Mouse (Mus musculus) kidney, embryonic 14.5 days (tissue): ENCODE data around the gene Hist1h2bg. TPM values are rescaled to one million over a fixed set of nuclear protein-coding genes. Genes with fewer than 3 reads are reported as not detected.
"Not testable (repeated sequence)": the region's sequence is repeated elsewhere in the genome, so short reads cannot be mapped to it uniquely, and the experiment has no call there.

Experiments
- ATAC-seq: fragments of 200-750 bp; cut with Nextera tagmentation; 2 replicates; pipeline ENCODE4 v1.8.0; 2017; ENCODE audit warnings: moderate number of reproducible peaks, mild to moderate bottlenecking, moderate TSS enrichment, moderate library complexity; ENCODE audit not compliant: low FRiP score, low TSS enrichment
- H3K27ac ChIP-seq: fragments of 300-500 bp; sonication (generic); 2 replicates; pipeline ENCODE4 v1.5.1; 2014; ENCODE audit warnings: low read depth, mild to moderate bottlenecking, low read length, moderate library complexity, mixed read lengths
- H3K27me3 ChIP-seq: fragments of 300-500 bp; sonication (generic); 2 replicates; pipeline ENCODE4 v1.6.1; 2014; ENCODE audit warnings: mild to moderate bottlenecking, low read length; ENCODE audit not compliant: control insufficient read depth, insufficient read depth
- H3K36me3 ChIP-seq: fragments of 300-500 bp; sonication (generic); 2 replicates; pipeline ENCODE4 v1.6.1; 2014; ENCODE audit warnings: low read length, mixed read lengths; ENCODE audit not compliant: control insufficient read depth, insufficient read depth
- H3K4me1 ChIP-seq: fragments of 300-500 bp; sonication (generic); 2 replicates; pipeline ENCODE4 v1.6.1; 2014; ENCODE audit warnings: low read length, mixed read lengths; ENCODE audit not compliant: control insufficient read depth, insufficient read depth
- H3K4me2 ChIP-seq: fragments of 300-500 bp; sonication (generic); replicated peaks from 2 replicates; pipeline ENCODE4 v1.6.1; 2014; ENCODE audit warnings: low read depth, mild to moderate bottlenecking, low read length
- H3K4me3 ChIP-seq: fragments of 300-500 bp; sonication (generic); 2 replicates; pipeline ENCODE4 v1.5.1; 2014; ENCODE audit warnings: mild to moderate bottlenecking, low read length
- H3K9ac ChIP-seq: fragments of 300-500 bp; sonication (generic); 2 replicates; pipeline ENCODE4 v1.6.1; 2014; ENCODE audit warnings: low read depth, mild to moderate bottlenecking, low read length, moderate library complexity
- H3K9me3 ChIP-seq: fragments of 300-500 bp; sonication (generic); 2 replicates; pipeline ENCODE4 v1.6.1; 2016; ENCODE audit warnings: low read length; ENCODE audit not compliant: control insufficient read depth
- WGBS: fragments of 180-500 bp; shearing (Covaris S2); extraction: QIAGEN DNeasy Blood & Tissue Kit; methylation state at CpG from one replicate; pipeline ENCODE4 v1.1.7; 2014; 5-methylcytosine and 5-hydroxymethylcytosine counted together
- polyA plus RNA-seq: library from polyadenylated mRNA; unstranded; fragments of >200 nt; fragmentation: Nextera tagmentation; extraction: Ambion mirVana; gene quantifications from 2 replicates; pipeline ENCODE4 v1.2.1, GENCODE M21; 2014

Hist1h2bg gene
- polyA plus RNA-seq, 1 experiment from 2014 or later, result 7.9 TPM

DNA sequence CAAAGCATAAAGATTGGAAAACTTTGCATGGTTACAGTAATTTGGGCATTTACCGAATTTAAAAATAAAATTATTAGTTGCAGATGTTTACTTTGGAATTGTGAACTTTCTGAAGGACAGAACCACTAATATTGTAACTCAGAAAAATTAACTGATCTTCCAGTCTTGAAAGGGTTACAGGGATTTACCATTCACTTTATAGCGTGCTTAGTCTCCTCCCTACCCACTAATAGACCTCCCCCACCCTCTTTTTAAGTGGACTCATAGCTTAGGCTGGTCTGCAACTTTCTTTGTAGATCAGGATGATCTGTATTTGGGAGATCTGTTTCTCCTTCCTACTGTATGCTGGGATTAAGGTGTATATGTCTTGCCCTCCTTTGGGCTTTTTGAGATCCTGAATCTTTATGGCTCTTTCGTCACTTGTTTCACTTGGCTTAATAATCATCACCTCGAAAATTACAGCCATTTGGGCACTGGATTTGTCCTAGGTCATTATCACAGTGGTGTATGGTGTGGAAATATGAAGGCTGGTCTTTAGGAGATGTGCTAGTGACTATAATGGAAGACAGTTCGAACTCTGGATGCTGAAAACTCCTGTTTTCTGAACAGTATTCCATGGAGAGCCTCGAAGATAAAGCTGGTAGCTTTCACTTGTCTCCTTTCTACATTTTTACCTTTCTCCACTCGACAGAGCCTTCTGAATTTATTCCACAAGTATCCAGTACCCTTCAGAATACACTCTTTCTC lies 34.9 kb upstream of the Hist1h2bg start:
- H3K4me1 ChIP-seq, result peaks cover 16% of the 10 kb centered on the region
- no peaks in the 10 kb centered on the region for H3K36me3 ChIP-seq
- H3K9ac ChIP-seq, result peak overlapping the region; percentile 89
- 17% methylated on average over 7 of the region's 7 CpGs for WGBS
- H3K4me2 ChIP-seq, result peak overlapping the region; percentile 69
- H3K4me3 ChIP-seq, result peak overlapping the region; percentile 62
- no peak for ATAC-seq
- no peaks in the 10 kb centered on the region for H3K27me3 ChIP-seq
- H3K9me3 ChIP-seq, result no peaks in the 10 kb centered on the region
- peak overlapping the region; percentile 99 for H3K27ac ChIP-seq

DNA sequence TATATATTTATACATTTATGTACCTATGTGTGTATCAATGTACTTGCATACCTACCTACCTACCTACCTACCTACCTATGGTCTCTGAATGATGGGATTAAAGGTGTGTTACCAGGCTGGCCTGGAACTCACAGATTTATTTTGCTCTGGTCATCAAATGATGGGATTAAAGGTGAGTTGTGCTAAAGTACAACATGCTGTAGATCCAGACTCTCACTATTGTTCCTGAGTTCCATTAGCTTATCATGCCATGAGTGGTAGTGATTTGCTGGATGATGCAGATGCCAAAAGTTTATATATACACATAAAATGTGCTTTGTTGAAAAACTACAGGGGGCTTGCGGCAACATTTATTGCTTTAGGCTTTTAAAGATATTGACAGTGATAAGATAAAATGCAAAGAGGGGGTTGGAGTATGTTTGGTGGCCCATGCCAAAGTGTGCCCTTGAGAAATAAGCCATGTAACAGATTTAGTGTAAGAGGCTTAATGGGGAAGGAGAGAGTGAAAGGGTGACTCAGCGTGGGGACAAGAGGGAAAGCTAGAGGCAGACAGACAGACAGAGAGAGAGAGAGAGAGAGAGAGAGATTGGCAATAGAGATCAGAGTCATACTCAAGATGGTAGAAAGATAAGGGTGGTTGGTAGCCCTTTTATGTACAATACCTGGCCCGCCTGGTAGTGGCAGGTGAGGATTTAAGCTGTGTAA lies 34.0 kb upstream of the Hist1h2bg start:
- Histone ChIP-seq H3K9me3 (no peaks in the 10 kb centered on the region), H3K4me3 (peak overlapping the region; percentile 62), H3K4me2 (peak overlapping the region; percentile 69), H3K9ac (peak overlapping the region; percentile 89; the same call in 1 of the 2 replicates), H3K36me3 (no peaks in the 10 kb centered on the region), H3K27ac (no peak overlapping the region), H3K4me1 (peaks cover 16% of the 10 kb centered on the region), H3K27me3 (no peaks in the 10 kb centered on the region)
- WGBS, result 68% methylated on average over 3 of the region's 3 CpGs
- ATAC-seq, result no peak

DNA sequence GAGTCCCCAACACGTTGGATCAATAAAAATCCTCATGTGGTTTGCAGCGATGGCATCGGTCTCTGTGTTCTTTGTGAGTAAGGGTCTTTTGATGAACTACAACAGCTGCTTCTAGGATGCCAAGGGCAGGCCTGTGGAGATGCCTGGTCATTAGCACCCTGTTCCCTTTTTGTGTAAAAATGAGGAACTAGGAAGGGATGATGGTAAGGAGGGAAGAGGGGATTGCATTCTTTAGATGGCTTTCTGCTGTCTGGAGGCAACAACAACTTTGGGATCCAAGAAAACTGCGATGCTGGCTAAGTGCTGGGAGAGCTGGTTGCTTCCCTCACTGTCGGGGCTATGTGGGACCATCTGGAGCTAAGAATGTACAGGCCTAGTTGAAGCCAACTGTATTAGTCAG lies 32.9 kb upstream of the Hist1h2bg start:
- Histone ChIP-seq H3K36me3 (no peaks in the 10 kb centered on the region), H3K27me3 (no peaks in the 10 kb centered on the region), H3K4me2 (no peak overlapping the region), H3K9me3 (no peaks in the 10 kb centered on the region), H3K4me1 (peaks cover 10% of the 10 kb centered on the region), H3K4me3 (no peak overlapping the region), H3K27ac (no peak overlapping the region), H3K9ac (no peak overlapping the region)
- no peak for ATAC-seq
- WGBS, result 72% methylated on average over 5 of the region's 5 CpGs

DNA sequence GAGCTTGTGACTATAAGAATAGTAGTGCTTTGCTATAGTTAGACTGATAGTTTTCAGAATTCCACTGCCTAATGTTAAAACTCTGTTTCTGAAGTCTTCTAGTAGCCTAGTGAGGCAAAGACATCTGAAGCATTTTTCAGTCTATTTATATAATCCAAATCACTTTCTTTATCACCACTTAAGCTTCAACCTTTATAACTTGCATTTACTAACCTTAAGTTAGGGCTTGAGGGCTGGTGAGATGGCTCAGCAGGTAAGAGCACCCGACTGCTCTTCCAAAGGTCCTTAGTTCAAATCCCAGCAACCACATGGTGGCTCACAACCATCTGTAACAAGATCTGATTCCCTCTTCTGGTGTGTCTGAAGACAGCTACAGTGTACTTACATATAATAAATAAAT lies 31.4 kb upstream of the Hist1h2bg start:
- not testable (repeated sequence) for ATAC-seq, H3K4me3 ChIP-seq, H3K9ac ChIP-seq, H3K4me2 ChIP-seq, H3K36me3 ChIP-seq, H3K27ac ChIP-seq, H3K4me1 ChIP-seq, H3K9me3 ChIP-seq, H3K27me3 ChIP-seq
- 68% methylated on average over 1 of the region's 1 CpGs for WGBS

DNA sequence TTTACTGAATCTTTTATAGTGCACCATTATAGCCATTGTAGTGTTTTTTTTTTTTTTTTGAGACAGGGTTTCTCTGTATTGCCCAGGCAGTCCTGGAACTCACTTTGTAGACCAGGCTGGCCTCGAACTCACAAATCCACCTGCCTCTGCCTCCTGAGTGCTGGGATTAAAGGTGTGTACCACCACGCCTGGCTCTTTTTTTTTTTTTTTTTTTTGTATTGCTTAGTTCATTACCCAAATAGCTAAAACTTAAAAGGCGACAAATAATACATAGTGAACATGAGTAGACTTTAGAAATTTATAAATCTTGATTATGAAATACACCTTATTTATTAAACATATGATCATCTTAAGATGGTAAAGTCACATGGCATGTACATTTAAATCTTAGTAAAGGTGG lies 29.7 kb upstream of the Hist1h2bg start:
- no peak overlapping the region for H3K4me3 ChIP-seq
- no peak overlapping the region for H3K27ac ChIP-seq
- peaks cover 5% of the 10 kb centered on the region for H3K4me1 ChIP-seq
- H3K27me3 ChIP-seq, result no peaks in the 10 kb centered on the region
- no peaks in the 10 kb centered on the region for H3K9me3 ChIP-seq
- H3K4me2 ChIP-seq, result no peak overlapping the region
- no peaks in the 10 kb centered on the region for H3K36me3 ChIP-seq
- WGBS, result 90% methylated on average over 3 of the region's 3 CpGs
- no peak overlapping the region for H3K9ac ChIP-seq
- ATAC-seq, result no peak

DNA sequence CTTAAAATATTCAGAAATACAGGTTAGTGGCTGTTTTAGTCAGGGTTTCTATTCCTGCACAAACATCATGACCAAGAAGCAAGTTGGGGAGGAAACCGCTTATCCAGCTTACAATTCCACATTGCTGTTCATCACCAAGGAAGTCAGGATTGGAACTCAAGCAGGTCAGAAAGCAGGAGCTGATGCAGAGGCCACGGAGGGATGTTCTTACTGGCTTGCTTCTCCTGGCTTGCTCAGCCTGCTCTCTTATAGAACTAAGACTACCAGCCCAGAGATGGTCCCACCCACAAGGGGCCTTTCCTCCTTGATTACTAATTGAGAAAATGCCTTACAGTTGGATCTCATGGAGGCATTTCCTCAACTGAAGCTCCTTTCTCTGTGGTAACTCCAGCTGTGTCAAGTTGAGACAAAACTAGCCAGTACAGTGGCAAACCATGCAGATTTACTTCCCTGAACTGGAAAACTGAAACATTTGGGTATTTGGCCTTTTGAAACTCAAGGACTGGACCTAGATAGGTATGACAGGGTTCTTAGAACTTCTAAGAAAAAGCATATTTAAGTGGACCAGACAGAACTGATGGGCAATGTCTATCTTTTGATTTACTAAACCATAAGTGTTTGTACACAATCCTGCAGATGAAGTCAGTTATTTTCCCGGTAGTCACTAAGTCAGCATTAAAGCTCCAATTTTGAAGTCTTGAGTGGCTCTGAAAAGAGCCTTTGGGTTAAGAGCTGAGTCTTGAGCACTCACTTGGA lies 28.8 kb upstream of the Hist1h2bg start:
- not testable (repeated sequence) for H3K4me1 ChIP-seq, H3K36me3 ChIP-seq, H3K27me3 ChIP-seq, ATAC-seq, H3K9me3 ChIP-seq
- Histone ChIP-seq H3K4me2 (peak overlapping the region; percentile 76), H3K4me3 (peak overlapping the region; percentile 44), H3K27ac (peak overlapping the region; percentile 88), H3K9ac (peak overlapping the region; percentile 68)
- WGBS, result 11% methylated on average over 3 of the region's 3 CpGs

DNA sequence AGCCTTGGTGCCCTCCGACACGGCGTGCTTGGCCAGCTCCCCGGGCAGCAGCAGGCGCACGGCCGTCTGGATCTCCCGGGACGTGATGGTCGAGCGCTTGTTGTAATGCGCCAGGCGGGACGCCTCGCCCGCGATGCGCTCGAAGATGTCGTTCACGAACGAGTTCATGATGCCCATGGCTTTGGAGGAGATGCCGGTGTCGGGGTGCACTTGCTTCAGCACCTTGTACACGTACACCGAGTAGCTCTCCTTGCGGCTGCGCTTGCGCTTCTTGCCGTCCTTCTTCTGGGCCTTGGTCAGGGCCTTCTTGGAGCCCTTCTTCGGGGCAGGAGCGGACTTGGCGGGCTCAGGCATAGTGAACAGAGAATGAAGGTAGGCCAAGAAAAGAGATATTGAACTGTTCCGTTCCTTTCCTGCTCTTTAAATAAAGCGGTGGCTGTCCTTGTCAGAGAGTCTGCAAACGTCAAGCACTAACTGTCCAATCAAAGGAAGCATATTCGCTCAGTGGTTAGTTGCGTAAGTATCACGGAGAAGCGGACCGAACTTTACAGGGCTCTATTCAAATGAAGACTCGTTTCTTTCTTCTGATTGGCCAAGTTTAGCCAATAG lies 28.1 kb upstream of the Hist1h2bg start, which contains the start of gene Hist1h2bh:
Gene Hist1h2bh (minus strand): TSS at position 394 of the 609 bp plus-strand sequence.
- Histone ChIP-seq H3K27ac (peak within 1 kb of the TSS; percentile 97), H3K4me2 (peak within 1 kb of the TSS; percentile 76), H3K4me3 (peak within 1 kb of the TSS; percentile 46), H3K9ac (peak within 1 kb of the TSS; percentile 69)
- not testable (repeated sequence) for H3K9me3 ChIP-seq, H3K36me3 ChIP-seq, H3K4me1 ChIP-seq, H3K27me3 ChIP-seq
- ATAC-seq, result peak; percentile 96
- under 1% methylated on average over 24 of the region's 42 CpGs for WGBS

DNA sequence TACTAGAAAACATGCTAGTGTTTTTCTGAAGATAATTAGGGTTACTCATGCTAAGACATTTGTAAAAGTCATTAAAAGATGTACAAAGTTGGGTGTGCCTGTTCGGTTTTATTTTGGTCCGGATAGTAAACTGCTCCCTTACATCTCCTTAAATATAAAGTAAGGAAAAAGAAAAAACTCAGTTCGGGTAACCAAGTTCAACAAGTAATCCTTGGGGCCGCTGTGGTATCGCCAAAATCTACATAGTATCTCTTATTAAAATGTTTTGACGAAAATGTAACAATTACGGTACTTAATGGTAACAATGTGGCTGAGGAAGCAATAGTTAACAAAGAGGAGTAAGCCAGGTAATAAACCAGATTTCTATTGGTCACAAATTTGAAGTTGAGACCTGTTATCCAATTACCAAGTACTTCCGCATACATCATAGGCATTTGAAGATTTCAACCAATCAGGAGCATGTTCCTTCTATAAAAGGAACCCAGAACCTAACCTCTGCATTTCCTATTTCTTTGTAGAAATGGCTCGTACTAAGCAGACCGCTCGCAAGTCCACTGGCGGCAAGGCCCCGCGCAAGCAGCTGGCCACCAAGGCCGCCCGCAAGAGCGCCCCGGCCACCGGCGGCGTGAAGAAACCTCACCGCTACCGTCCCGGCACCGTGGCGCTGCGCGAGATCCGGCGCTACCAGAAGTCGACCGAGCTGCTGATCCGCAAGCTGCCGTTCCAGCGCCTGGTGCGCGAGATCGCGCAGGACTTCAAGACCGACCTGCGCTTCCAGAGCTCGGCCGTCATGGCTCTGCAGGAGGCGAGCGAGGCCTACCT lies 27.0 kb upstream of the Hist1h2bg start, which contains the start of gene Hist1h3f:
Gene Hist1h3f (plus strand): TSS at position 88 of the 822 bp plus-strand sequence.
- Histone ChIP-seq H3K4me1 (no peaks in the 10 kb centered on the region), H3K9me3 (no peaks in the 10 kb centered on the region), H3K27me3 (no peaks in the 10 kb centered on the region), H3K9ac (peak within 1 kb of the TSS; percentile 69), H3K36me3 (no peaks in the 10 kb centered on the region), H3K4me2 (peak within 1 kb of the TSS; percentile 76), H3K4me3 (peak within 1 kb of the TSS; percentile 46), H3K27ac (peak within 1 kb of the TSS; percentile 97)
- WGBS, result under 1% methylated on average over 30 of the region's 45 CpGs
- ATAC-seq, result peak; percentile 95
